Mouse (Mus musculus) G1E (cell line): Measurements from ENCODE around the gene Jazf1. TPM values are rescaled to one million over a fixed set of nuclear protein-coding genes. Genes with fewer than 3 reads are reported as not detected.

Source experiments
- ATAC-seq: 2 replicates; pipeline ENCODE4 v1.8.0; 2016; ENCODE audit warnings: mild to moderate bottlenecking; ENCODE audit not compliant: insufficient number of reproducible peaks, poor library complexity, low FRiP score, severe bottlenecking; ENCODE audit errors: extremely low read depth
- DNase-seq: peaks from one replicate; pipeline ENCODE4 v3.0.0; 2012; ENCODE audit warnings: low spot score
- H3K27me3 ChIP-seq: 2 replicates; pipeline ENCODE4 v1.6.1; 2012; ENCODE audit warnings: mild to moderate bottlenecking, low read length, inconsistent platforms; ENCODE audit not compliant: insufficient read depth
- H3K36me3 ChIP-seq: replicated peaks from 2 replicates; pipeline ENCODE3; 2012; ENCODE audit warnings: mild to moderate bottlenecking, inconsistent platforms
- H3K4me1 ChIP-seq: 2 replicates; pipeline ENCODE4 v1.6.1; 2012; ENCODE audit warnings: low read depth, low read length, inconsistent platforms, mixed read lengths; ENCODE audit not compliant: insufficient read depth
- H3K4me3 ChIP-seq: 2 replicates; pipeline ENCODE4 v1.5.1; 2012; ENCODE audit warnings: low read depth, mild to moderate bottlenecking, inconsistent platforms, low read length, moderate library complexity, mixed read lengths
- H3K9me3 ChIP-seq: replicated peaks from 2 replicates; pipeline ENCODE4 v1.6.1; 2012; ENCODE audit warnings: inconsistent platforms
- CTCF ChIP-seq: IDR thresholded peaks from 2 replicates; pipeline ENCODE4 v1.5.1; 2012; ENCODE audit warnings: low read depth, low read length, inconsistent platforms, mixed read lengths
- GATA1 ChIP-seq: IDR thresholded peaks from 2 replicates; pipeline ENCODE4 v1.6.1; 2012; ENCODE audit warnings: borderline replicate concordance, low read length, inconsistent platforms, mixed read lengths
- GATA2 ChIP-seq: IDR thresholded peaks from 2 replicates; pipeline ENCODE4 v1.6.1; 2012; ENCODE audit warnings: low read depth, low read length, inconsistent platforms, borderline replicate concordance
- POLR2AphosphoS5 ChIP-seq: IDR thresholded peaks from 2 replicates; pipeline ENCODE4 v1.6.1; 2012; ENCODE audit warnings: low read depth, low read length, inconsistent platforms; ENCODE audit not compliant: insufficient replicate concordance
- TAL1 ChIP-seq: conservative IDR thresholded peaks from 2 replicates; pipeline ENCODE4 v1.6.1; 2012; ENCODE audit warnings: low read depth, low read length, inconsistent platforms, mixed read lengths
- polyA plus RNA-seq: library from polyadenylated mRNA; stranded (reverse); fragments of >175 nt; gene quantifications from 2 replicates; pipeline ENCODE4 v1.2.3, GENCODE M21; 2012
- total RNA-seq, 2 experiments: library from RNA; stranded (forward) in 1 of 2; stranded (reverse) in 1 of 2; fragments of 200-1000 nt in 1 of 2; fragments of >200 nt in 1 of 2; fragmentation: Nextera tagmentation in 1 of 2; gene quantifications; 2 replicates each; pipeline ENCODE4 v1.2.3; 2014 to 2017

Gene Jazf1
- total and polyA plus RNA-seq, 3 experiments, result not detected

DNA sequence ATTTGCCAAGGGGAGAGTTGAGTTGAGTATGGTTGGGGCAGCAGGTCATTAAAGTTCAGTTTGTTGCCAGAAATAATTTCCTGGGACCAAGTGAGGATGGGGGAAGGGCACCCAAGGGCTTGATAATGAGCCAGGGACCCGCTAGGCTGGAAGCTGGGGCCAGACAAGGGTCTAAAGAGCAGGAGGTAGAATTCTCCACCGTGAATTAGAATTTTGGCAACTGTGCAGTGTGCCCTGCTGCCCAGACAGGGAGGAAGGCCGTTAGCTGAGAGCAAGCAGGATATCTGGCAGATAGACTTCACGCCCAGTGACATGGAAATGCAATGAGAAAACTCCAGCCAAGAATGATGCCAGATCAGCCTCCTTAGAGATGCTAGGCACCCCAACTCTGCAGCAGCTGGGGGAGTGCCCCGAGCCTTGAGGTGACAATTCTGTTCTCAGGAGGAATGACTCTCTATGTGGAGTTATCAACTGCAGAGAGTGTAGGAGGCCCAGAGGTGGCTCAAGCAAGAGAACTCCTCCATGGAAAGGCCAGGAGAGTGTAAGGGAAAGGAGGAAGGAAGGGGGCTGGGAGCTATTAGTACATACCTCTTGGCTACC lies 1.6 kb upstream of the Jazf1 start:
- H3K27me3 ChIP-seq, result no peaks in the 10 kb centered on the region
- H3K4me3 ChIP-seq, result no peak overlapping the region
- H3K9me3 ChIP-seq, result peaks cover 26% of the 10 kb centered on the region
- no peaks in the 10 kb centered on the region for H3K36me3 ChIP-seq
- DNase-seq (no peak), ATAC-seq (no peak)
- no peaks in the 10 kb centered on the region for H3K4me1 ChIP-seq
- TF ChIP-seq GATA2 (no peak), CTCF (no peak), POLR2AphosphoS5 (no peak), GATA1 (no peak), TAL1 (no peak)

DNA sequence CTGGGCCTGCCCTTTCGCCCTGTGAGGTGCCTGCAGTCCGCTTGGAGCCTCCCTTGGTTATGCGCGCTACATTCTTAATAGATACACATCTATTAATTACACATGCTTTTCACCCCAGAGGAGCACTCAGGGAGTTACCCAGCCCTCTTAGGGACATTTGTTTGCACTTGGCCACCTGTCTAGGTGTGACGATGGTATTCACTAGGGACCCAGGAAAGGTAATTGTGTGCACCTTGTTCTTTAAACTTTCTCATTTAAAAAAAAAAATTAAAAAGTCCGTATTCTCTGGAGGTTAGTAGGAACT lies 396 bp upstream of the Jazf1 start:
- DNase-seq (no peak), ATAC-seq (no peak)
- Histone ChIP-seq H3K4me3 (peak overlapping the region; percentile 40; the same call in 1 of the 2 replicates), H3K27me3 (no peaks in the 10 kb centered on the region), H3K4me1 (no peaks in the 10 kb centered on the region), H3K36me3 (no peaks in the 10 kb centered on the region), H3K9me3 (peaks cover 22% of the 10 kb centered on the region)
- TF ChIP-seq GATA1, result no peak

DNA sequence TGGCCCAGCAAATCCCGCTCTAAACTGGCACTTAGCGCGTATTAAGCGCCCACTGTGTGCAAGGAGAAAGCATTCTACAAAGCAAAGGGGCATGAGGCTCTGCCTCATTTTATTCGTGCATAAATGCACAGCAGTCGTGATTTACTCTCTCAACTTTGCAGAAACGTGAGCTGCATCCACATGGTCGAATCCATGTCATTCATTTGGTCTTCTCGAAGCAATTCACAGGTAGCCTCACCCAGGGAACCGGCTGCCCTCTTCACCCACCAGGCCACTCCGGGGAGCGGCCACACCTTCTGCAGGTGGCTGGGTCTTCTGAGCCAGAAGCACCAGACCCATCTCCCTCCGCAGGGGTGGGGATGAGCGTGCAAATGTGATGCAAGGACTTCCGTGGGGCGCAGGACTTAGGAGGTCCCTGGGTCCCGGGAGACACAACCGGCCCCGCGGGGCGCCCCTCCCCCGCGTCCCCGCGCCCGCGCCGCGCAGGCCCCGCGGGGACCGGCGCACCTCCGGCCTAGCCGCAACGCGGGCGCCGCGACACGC lies 914 bp downstream of the Jazf1 start:
- Histone ChIP-seq H3K27me3 (no peaks in the 10 kb centered on the region), H3K4me1 (no peaks in the 10 kb centered on the region), H3K36me3 (no peaks in the 10 kb centered on the region), H3K9me3 (peaks cover 22% of the 10 kb centered on the region), H3K4me3 (no peak overlapping the region)
- no peak for ATAC-seq
- DNase-seq, result no peak
- no peak for TF ChIP-seq POLR2AphosphoS5
- TF ChIP-seq GATA2, result no peak
- TF ChIP-seq TAL1, result no peak
- no peak for TF ChIP-seq CTCF
- no peak for TF ChIP-seq GATA1

DNA sequence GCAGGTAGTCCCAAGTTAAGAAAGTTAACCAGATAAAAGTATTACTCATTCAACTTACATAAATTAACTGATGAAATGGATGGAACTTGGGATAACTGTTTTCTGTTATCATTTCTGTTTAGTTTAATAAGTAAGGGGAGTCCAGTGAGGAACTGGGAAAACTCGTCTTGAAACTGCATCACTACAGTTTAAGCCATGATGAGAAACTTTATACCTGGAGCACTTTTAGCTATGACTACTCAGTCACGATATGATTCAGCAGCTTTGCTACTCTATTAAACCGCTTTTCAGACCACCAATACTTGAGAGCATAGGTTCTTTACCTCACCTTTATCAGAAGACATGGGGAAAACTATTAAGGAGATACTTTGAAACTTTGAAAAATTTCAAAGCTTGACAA lies 1.5 kb downstream of the Jazf1 start:
- H3K4me1 ChIP-seq, result no peaks in the 10 kb centered on the region
- DNase-seq (no peak), ATAC-seq (no peak)
- peaks cover 24% of the 10 kb centered on the region for H3K9me3 ChIP-seq
- no peaks in the 10 kb centered on the region for H3K27me3 ChIP-seq
- TF ChIP-seq CTCF, result no peak
- TF ChIP-seq GATA2, result no peak
- no peak for TF ChIP-seq TAL1
- TF ChIP-seq POLR2AphosphoS5, result no peak
- TF ChIP-seq GATA1, result no peak
- H3K4me3 ChIP-seq, result no peak overlapping the region
- H3K36me3 ChIP-seq, result no peaks in the 10 kb centered on the region

DNA sequence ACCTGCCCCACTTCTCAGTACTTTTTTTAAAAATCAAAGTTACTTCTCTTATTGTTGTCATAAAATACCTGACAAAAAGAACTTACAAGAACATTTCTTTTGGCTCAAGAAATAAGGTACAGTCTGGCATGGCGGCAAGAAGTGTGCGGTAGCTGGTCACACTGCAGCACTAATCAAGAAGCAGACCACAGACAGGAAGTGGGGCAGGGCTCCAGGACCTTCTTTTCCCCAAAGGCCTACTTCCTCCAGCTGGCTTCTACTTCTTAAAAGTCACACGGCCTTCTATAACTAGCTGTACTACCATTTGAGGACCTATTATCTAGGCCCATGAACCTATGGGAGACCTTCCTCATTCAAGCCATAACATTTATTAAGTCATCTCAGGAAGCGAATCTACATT lies 4.4 kb downstream of the Jazf1 start:
- no peaks in the 10 kb centered on the region for H3K27me3 ChIP-seq
- H3K4me3 ChIP-seq, result no peak overlapping the region
- DNase-seq (no peak), ATAC-seq (no peak)
- H3K36me3 ChIP-seq, result no peaks in the 10 kb centered on the region
- TF ChIP-seq CTCF (no peak), TAL1 (no peak), POLR2AphosphoS5 (no peak), GATA2 (no peak), GATA1 (no peak)
- H3K9me3 ChIP-seq, result peaks cover 19% of the 10 kb centered on the region
- no peaks in the 10 kb centered on the region for H3K4me1 ChIP-seq

DNA sequence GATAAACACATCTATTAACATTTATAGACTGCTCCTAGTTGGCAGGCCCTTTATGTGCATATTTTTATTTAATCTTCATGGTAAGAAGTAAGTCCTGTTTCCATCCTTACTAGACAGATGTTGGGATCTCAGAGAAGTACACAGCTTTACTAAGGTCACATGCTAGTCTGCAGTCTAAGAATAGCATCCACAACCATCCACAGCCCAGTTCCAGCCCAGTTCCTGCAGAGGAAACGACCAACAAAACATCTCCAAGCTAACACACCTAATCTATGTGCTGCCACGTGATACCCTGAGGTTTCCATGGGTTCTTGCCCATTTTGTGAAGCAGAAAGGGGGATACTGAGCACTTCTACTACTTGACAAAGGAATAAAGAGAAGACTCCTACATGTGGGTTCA lies 13.5 kb downstream of the Jazf1 start:
- DNase-seq (no peak), ATAC-seq (no peak)
- no peaks in the 10 kb centered on the region for H3K36me3 ChIP-seq
- H3K4me3 ChIP-seq, result no peak overlapping the region
- no peaks in the 10 kb centered on the region for H3K4me1 ChIP-seq
- H3K27me3 ChIP-seq, result no peaks in the 10 kb centered on the region
- H3K9me3 ChIP-seq, result no peaks in the 10 kb centered on the region
- no peak for TF ChIP-seq GATA2
- no peak for TF ChIP-seq CTCF
- TF ChIP-seq GATA1, result no peak

DNA sequence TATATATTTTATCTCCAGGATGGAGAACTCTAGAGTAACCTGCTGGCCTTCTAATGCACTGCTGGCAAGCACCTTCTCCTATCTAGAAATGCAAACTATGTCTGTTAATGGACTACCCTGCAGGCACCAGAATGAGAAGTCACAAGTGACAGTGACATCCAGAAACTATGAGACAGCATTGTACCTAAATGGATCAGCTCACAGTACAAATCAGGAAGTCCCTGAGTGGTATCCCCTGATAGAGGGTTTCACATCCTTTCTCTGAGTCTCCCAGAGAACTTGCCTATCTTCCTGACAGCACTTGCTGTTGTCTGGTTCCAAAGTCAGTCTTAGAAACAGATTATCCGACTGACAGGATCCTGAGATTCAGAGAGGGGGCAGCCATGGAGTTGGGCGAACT lies 22.9 kb downstream of the Jazf1 start:
- TF ChIP-seq TAL1 (no peak), GATA1 (no peak), POLR2AphosphoS5 (no peak)
- Histone ChIP-seq H3K9me3 (peaks cover 8% of the 10 kb centered on the region), H3K27me3 (no peaks in the 10 kb centered on the region), H3K36me3 (no peaks in the 10 kb centered on the region), H3K4me3 (peak overlapping the region; percentile 53), H3K4me1 (no peaks in the 10 kb centered on the region)
- ATAC-seq (no peak; the same call in 1 of the 2 replicates), DNase-seq (no peak)
